Mouse (Mus musculus) 3T3-L1 (cell line): ENCODE results near the gene Cmtm6.

Experiments used
- DNase-seq: peaks from one replicate; pipeline ENCODE4 v3.0.0-alpha.2; 2015; ENCODE audit warnings: low read depth, low spot score

The Cmtm6 gene

GRCm38 (mm10) chr9:114771565-114771964 lies 40.6 kb downstream of the Cmtm6 start:
- no peak for DNase-seq

- DNase-seq = no peak
Measured at GRCm38 (mm10) chr9:114774629-114775028, 43.7 kb downstream of the Cmtm6 start.

- DNase-seq = no peak
Measured at GRCm38 (mm10) chr9:114775272-114775671, 44.4 kb downstream of the Cmtm6 start.

- DNase-seq = no peak
Measured at GRCm38 (mm10) chr9:114776361-114776760, 45.4 kb downstream of the Cmtm6 start.

GRCm38 (mm10) chr9:114777178-114778046 lies 46.5 kb downstream of the Cmtm6 start:
- no peak for DNase-seq

GRCm38 (mm10) chr9:114778047-114778390 lies 47.1 kb downstream of the Cmtm6 start:
- DNase-seq = no peak

- DNase-seq = no peak
Measured at GRCm38 (mm10) chr9:114778877-114779276, 48.0 kb downstream of the Cmtm6 start.

- peak; percentile 46 for DNase-seq
Measured at GRCm38 (mm10) chr9:114779984-114780745, 49.2 kb downstream of the Cmtm6 start.

GRCm38 (mm10) chr9:114780746-114781525 lies 50.0 kb downstream of the Cmtm6 start:
- peak; percentile 37 for DNase-seq

GRCm38 (mm10) chr9:114781526-114782212 lies 50.8 kb downstream of the Cmtm6 start, which contains the start of gene Cmtm7:
Gene Cmtm7 (minus strand): TSS chr9:114781856.
- peak; percentile 74 for DNase-seq

- DNase-seq = peak; percentile 40
Measured at GRCm38 (mm10) chr9:114785432-114786125, 54.7 kb downstream of the Cmtm6 start.

GRCm38 (mm10) chr9:114787134-114787533 lies 56.2 kb downstream of the Cmtm6 start:
- DNase-seq = no peak

GRCm38 (mm10) chr9:114787716-114788115 lies 56.8 kb downstream of the Cmtm6 start:
- DNase-seq = no peak

GRCm38 (mm10) chr9:114788697-114789096 lies 57.8 kb downstream of the Cmtm6 start:
- DNase-seq = no peak

GRCm38 (mm10) chr9:114789557-114789956 lies 58.6 kb downstream of the Cmtm6 start:
- no peak for DNase-seq

GRCm38 (mm10) chr9:114789989-114790388 lies 59.1 kb downstream of the Cmtm6 start:
- no peak for DNase-seq

GRCm38 (mm10) chr9:114793764-114794295 lies 62.9 kb downstream of the Cmtm6 start:
- no peak for DNase-seq

- DNase-seq = peak; percentile 15
Measured at GRCm38 (mm10) chr9:114794491-114794890, 63.6 kb downstream of the Cmtm6 start.

- DNase-seq = no peak
Measured at GRCm38 (mm10) chr9:114796473-114797050, 65.6 kb downstream of the Cmtm6 start.
